Mouse (Mus musculus): ENCODE data around the gene Tcf19. TPM values are rescaled to one million over a fixed set of nuclear protein-coding genes. Genes with fewer than 3 reads are reported as not detected.

Tcf19 gene
- polyA plus RNA-seq (2012; rRNA removed), result 27.0 and 27.8 TPM in 2 replicates

GRCm38 (mm10) chr17:35516652-35517500 is at the start of gene Tcf19, which contains the start of gene Cchcr1:
Gene Tcf19 (minus strand): TSS chr17:35516824.
Gene Cchcr1 (plus strand): TSS chr17:35517100.

GRCm38 (mm10) chr17:35551881-35552414 is 35.3 kb upstream of the Tcf19 start, which contains the start of gene Cdsn:
Gene Cdsn (plus strand): TSS chr17:35552128.

GRCm38 (mm10) chr17:35532901-35533300 is 16.3 kb upstream of the Tcf19 start, which contains the start of gene Psors1c2:
Gene Psors1c2 (plus strand): TSS chr17:35533201.

GRCm38 (mm10) chr17:35505776-35506175 is 10.8 kb downstream of the Tcf19 start, which contains the start of gene Pou5f1:
Gene Pou5f1 (plus strand): TSS chr17:35506018.

GRCm38 (mm10) chr17:35469842-35470751 is 46.5 kb downstream of the Tcf19 start, which contains the start of gene H2-Q10:
Gene H2-Q10 (plus strand): TSS chr17:35470089.

Other genes with a start within 250 kb of the Tcf19 start
- 0.09 and 0.10 TPM in 2 replicates for gene H2-Q1, start 196.4 kb downstream of the Tcf19 start, polyA plus RNA-seq (2012; rRNA removed)
- gene H2-Q2, start 174.6 kb downstream of the Tcf19 start, polyA plus RNA-seq (2012; rRNA removed), result 0.92 and 0.94 TPM in 2 replicates
- gene H2-Q4, start 137.2 kb downstream of the Tcf19 start, polyA plus RNA-seq (2012; rRNA removed), result 4.9 and 7.0 TPM in 2 replicates
- 0.54 and 0.61 TPM in 2 replicates for gene H2-Q6, start 92.0 kb downstream of the Tcf19 start, polyA plus RNA-seq (2012; rRNA removed)
- gene H2-Q7, start 77.7 kb downstream of the Tcf19 start, polyA plus RNA-seq (2012; rRNA removed), result 3.8 and 4.5 TPM in 2 replicates
- gene H2-Q10, start 46.7 kb downstream of the Tcf19 start, polyA plus RNA-seq (2012; rRNA removed), result 0.09 and 0.11 TPM in 2 replicates
- gene Pou5f1, start 10.8 kb downstream of the Tcf19 start, polyA plus RNA-seq (2012; rRNA removed), result not detected in 2 replicates
- gene Cchcr1, start 276 bp upstream of the Tcf19 start, polyA plus RNA-seq (2012; rRNA removed), result 23.6 and 25.7 TPM in 2 replicates
- gene Psors1c2, start 16.4 kb upstream of the Tcf19 start, polyA plus RNA-seq (2012; rRNA removed), result 1.1 and 1.2 TPM in 2 replicates
- gene Cdsn, start 35.3 kb upstream of the Tcf19 start, polyA plus RNA-seq (2012; rRNA removed), result 0.02 and 0.13 TPM in 2 replicates
- 0.19 TPM in 1 of 2 replicates, not detected in the other for gene 2300002M23Rik, start 50.6 kb upstream of the Tcf19 start, polyA plus RNA-seq (2012; rRNA removed)
- 0.33 and 0.34 TPM in 2 replicates for gene Sfta2, start 84.7 kb upstream of the Tcf19 start, polyA plus RNA-seq (2012; rRNA removed)
- not detected in 2 replicates for gene Gm9573, start 109.8 kb upstream of the Tcf19 start, polyA plus RNA-seq (2012; rRNA removed)
- gene Mucl3, start 126.9 kb upstream of the Tcf19 start, polyA plus RNA-seq (2012; rRNA removed), result 0.06 and 0.15 TPM in 2 replicates
- 35.4 and 37.4 TPM in 2 replicates for gene Vars2, start 150.8 kb upstream of the Tcf19 start, polyA plus RNA-seq (2012; rRNA removed)
- gene Gtf2h4, start 156.9 kb upstream of the Tcf19 start, polyA plus RNA-seq (2012; rRNA removed), result 31.1 and 34.8 TPM in 2 replicates
- 94.3 and 115 TPM in 2 replicates for gene Ddr1, start 187.8 kb upstream of the Tcf19 start, polyA plus RNA-seq (2012; rRNA removed)

All from central nervous system, embryonic 14 days (tissue).